Mouse (Mus musculus): ENCODE results near the gene Ccr2. TPM values are rescaled to one million over a fixed set of nuclear protein-coding genes. Genes with fewer than 3 reads are reported as not detected.
A peak's percentile ranks its signal among the peaks of the same experiment; 100 is the strongest.
"Not testable (repeated sequence)": the region's sequence is repeated elsewhere in the genome, so short reads cannot be mapped to it uniquely, and the experiment has no call there.

Gene Ccr2
- total and polyA plus RNA-seq, 2 experiments from 2014 or later = 0.71 TPM; not detected in 1

GRCm38 (mm10) chr9:124121387-124122184 lies 19.8 kb downstream of the Ccr2 start, which contains the start of gene Ccr5:
Gene Ccr5 (plus strand): TSS chr9:124121543.
- H3K9me3 ChIP-seq (replicated peaks; ENCODE audit: control insufficient read depth, low read length) = no peaks in the 10 kb centered on the region
- H3K27ac ChIP-seq (ENCODE audit: low read depth) = no peak within 1 kb of the TSS
- no peak within 1 kb of the TSS for H3K4me3 ChIP-seq (ENCODE audit: low read depth, low read length)
- no peaks in the 10 kb centered on the region for H3K4me1 ChIP-seq (ENCODE audit: control insufficient read depth, insufficient read depth)
- DNase-seq (ENCODE audit: low spot score) = no peak
- no peaks in the 10 kb centered on the region for H3K36me3 ChIP-seq (replicated peaks; ENCODE audit: control insufficient read depth, insufficient read depth, low read length)
- H3K9ac ChIP-seq (replicated peaks; ENCODE audit: low read depth, low read length) = no peak within 1 kb of the TSS
- H3K4me2 ChIP-seq (ENCODE audit: low read depth, low read length) = no peak within 1 kb of the TSS
- no peak for ATAC-seq (ENCODE audit: insufficient read depth, low read depth)
- H3K27me3 ChIP-seq (ENCODE audit: control insufficient read depth, insufficient read depth, low read length) = no peaks in the 10 kb centered on the region
- WGBS = 60% methylated on average over 3 of the region's 3 CpGs
- TF ChIP-seq CTCF (IDR thresholded peaks at IDR 0.05; ENCODE audit: low read depth) = no peak
- no peak for TF ChIP-seq EP300 (IDR thresholded peaks at IDR 0.05; ENCODE audit: low read depth)

- Histone ChIP-seq H3K27me3 (ENCODE audit: control insufficient read depth, insufficient read depth, low read length) (no peaks in the 10 kb centered on the region), H3K9ac (replicated peaks; ENCODE audit: low read depth, low read length) (no peak overlapping the region), H3K4me2 (ENCODE audit: low read depth, low read length) (no peak overlapping the region), H3K4me1 (ENCODE audit: control insufficient read depth, insufficient read depth) (no peaks in the 10 kb centered on the region), H3K27ac (ENCODE audit: low read depth) (no peak overlapping the region), H3K4me3 (ENCODE audit: low read depth, low read length) (no peak overlapping the region), H3K9me3 (replicated peaks; ENCODE audit: control insufficient read depth, low read length) (no peaks in the 10 kb centered on the region), H3K36me3 (replicated peaks; ENCODE audit: control insufficient read depth, insufficient read depth, low read length) (no peaks in the 10 kb centered on the region)
- ATAC-seq (ENCODE audit: insufficient read depth, low read depth) = no peak
- TF ChIP-seq CTCF (IDR thresholded peaks at IDR 0.05; ENCODE audit: low read depth) (no peak), EP300 (IDR thresholded peaks at IDR 0.05; ENCODE audit: low read depth) (no peak)
- no peak for DNase-seq (ENCODE audit: low spot score)
- WGBS = 70% methylated on average over 11 of the region's 11 CpGs
Measured at GRCm38 (mm10) chr9:124125576-124125975, 23.8 kb downstream of the Ccr2 start.

- TF ChIP-seq CTCF (IDR thresholded peaks at IDR 0.05; ENCODE audit: low read depth) = no peak
- H3K27ac ChIP-seq (ENCODE audit: low read depth) = peak overlapping the region; percentile 39; the same call in 1 of the 2 replicates
- H3K4me2 ChIP-seq (ENCODE audit: low read depth, low read length) = no peak overlapping the region
- H3K36me3 ChIP-seq (replicated peaks; ENCODE audit: control insufficient read depth, insufficient read depth, low read length) = no peaks in the 10 kb centered on the region
- no peaks in the 10 kb centered on the region for H3K9me3 ChIP-seq (replicated peaks; ENCODE audit: control insufficient read depth, low read length)
- H3K9ac ChIP-seq (replicated peaks; ENCODE audit: low read depth, low read length) = no peak overlapping the region
- H3K4me3 ChIP-seq (ENCODE audit: low read depth, low read length) = no peak overlapping the region
- DNase-seq (ENCODE audit: low spot score) (peak; percentile 38), ATAC-seq (ENCODE audit: insufficient read depth, low read depth) (no peak)
- no peaks in the 10 kb centered on the region for H3K27me3 ChIP-seq (ENCODE audit: control insufficient read depth, insufficient read depth, low read length)
- no peaks in the 10 kb centered on the region for H3K4me1 ChIP-seq (ENCODE audit: control insufficient read depth, insufficient read depth)
- 17% methylated on average over 5 of the region's 5 CpGs for WGBS
Measured at GRCm38 (mm10) chr9:124126373-124126772, 24.6 kb downstream of the Ccr2 start.

GRCm38 (mm10) chr9:124127412-124127811 lies 25.7 kb downstream of the Ccr2 start:
- no peaks in the 10 kb centered on the region for H3K9me3 ChIP-seq (replicated peaks; ENCODE audit: control insufficient read depth, low read length)
- no peaks in the 10 kb centered on the region for H3K36me3 ChIP-seq (replicated peaks; ENCODE audit: control insufficient read depth, insufficient read depth, low read length)
- no peak overlapping the region for H3K9ac ChIP-seq (replicated peaks; ENCODE audit: low read depth, low read length)
- no peak overlapping the region for H3K4me3 ChIP-seq (ENCODE audit: low read depth, low read length)
- DNase-seq (ENCODE audit: low spot score) (no peak), ATAC-seq (ENCODE audit: insufficient read depth, low read depth) (no peak)
- no peaks in the 10 kb centered on the region for H3K27me3 ChIP-seq (ENCODE audit: control insufficient read depth, insufficient read depth, low read length)
- H3K4me2 ChIP-seq (ENCODE audit: low read depth, low read length) = no peak overlapping the region
- no peaks in the 10 kb centered on the region for H3K4me1 ChIP-seq (ENCODE audit: control insufficient read depth, insufficient read depth)
- no peak overlapping the region for H3K27ac ChIP-seq (ENCODE audit: low read depth)
- TF ChIP-seq CTCF (IDR thresholded peaks at IDR 0.05; ENCODE audit: low read depth) = no peak
- TF ChIP-seq EP300 (IDR thresholded peaks at IDR 0.05; ENCODE audit: low read depth) = no peak
- WGBS = 35% methylated on average over 4 of the region's 4 CpGs

GRCm38 (mm10) chr9:124128379-124128778 lies 26.6 kb downstream of the Ccr2 start:
- no peak overlapping the region for H3K4me3 ChIP-seq (ENCODE audit: low read depth, low read length)
- no peaks in the 10 kb centered on the region for H3K9me3 ChIP-seq (replicated peaks; ENCODE audit: control insufficient read depth, low read length)
- H3K9ac ChIP-seq (replicated peaks; ENCODE audit: low read depth, low read length) = no peak overlapping the region
- H3K27me3 ChIP-seq (ENCODE audit: control insufficient read depth, insufficient read depth, low read length) = no peaks in the 10 kb centered on the region
- H3K27ac ChIP-seq (ENCODE audit: low read depth) = no peak overlapping the region
- no peaks in the 10 kb centered on the region for H3K4me1 ChIP-seq (ENCODE audit: control insufficient read depth, insufficient read depth)
- TF ChIP-seq CTCF (IDR thresholded peaks at IDR 0.05; ENCODE audit: low read depth) (peak; percentile 65), EP300 (IDR thresholded peaks at IDR 0.05; ENCODE audit: low read depth) (no peak)
- no peak overlapping the region for H3K4me2 ChIP-seq (ENCODE audit: low read depth, low read length)
- ATAC-seq (ENCODE audit: insufficient read depth, low read depth) (no peak), DNase-seq (ENCODE audit: low spot score) (peak; percentile 51)
- WGBS = 2% methylated on average over 1 of the region's 1 CpGs
- no peaks in the 10 kb centered on the region for H3K36me3 ChIP-seq (replicated peaks; ENCODE audit: control insufficient read depth, insufficient read depth, low read length)

- H3K36me3 ChIP-seq (replicated peaks; ENCODE audit: control insufficient read depth, insufficient read depth, low read length); DNase-seq (ENCODE audit: low spot score); H3K9me3 ChIP-seq (replicated peaks; ENCODE audit: control insufficient read depth, low read length); ATAC-seq (ENCODE audit: insufficient read depth, low read depth); H3K4me1 ChIP-seq (ENCODE audit: control insufficient read depth, insufficient read depth); H3K9ac ChIP-seq (replicated peaks; ENCODE audit: low read depth, low read length); H3K4me3 ChIP-seq (ENCODE audit: low read depth, low read length); H3K4me2 ChIP-seq (ENCODE audit: low read depth, low read length); H3K27ac ChIP-seq (ENCODE audit: low read depth); H3K27me3 ChIP-seq (ENCODE audit: control insufficient read depth, insufficient read depth, low read length): not testable (repeated sequence)
- WGBS = 81% methylated on average over 2 of the region's 2 CpGs
Measured at GRCm38 (mm10) chr9:124132899-124133298, 31.1 kb downstream of the Ccr2 start.

- H3K27ac ChIP-seq (ENCODE audit: low read depth); ATAC-seq (ENCODE audit: insufficient read depth, low read depth); H3K9me3 ChIP-seq (replicated peaks; ENCODE audit: control insufficient read depth, low read length); H3K4me3 ChIP-seq (ENCODE audit: low read depth, low read length); H3K4me2 ChIP-seq (ENCODE audit: low read depth, low read length); H3K4me1 ChIP-seq (ENCODE audit: control insufficient read depth, insufficient read depth); H3K9ac ChIP-seq (replicated peaks; ENCODE audit: low read depth, low read length); H3K27me3 ChIP-seq (ENCODE audit: control insufficient read depth, insufficient read depth, low read length); H3K36me3 ChIP-seq (replicated peaks; ENCODE audit: control insufficient read depth, insufficient read depth, low read length); DNase-seq (ENCODE audit: low spot score): not testable (repeated sequence)
- 74% methylated on average over 1 of the region's 1 CpGs for WGBS
Measured at GRCm38 (mm10) chr9:124134919-124135318, 33.2 kb downstream of the Ccr2 start.
